Mouse (Mus musculus) spleen, adult 18-20 months (tissue): ENCODE measurements around the gene Tmc4.
"Not testable (repeated sequence)": the region's sequence is repeated elsewhere in the genome, so short reads cannot be mapped to it uniquely, and the experiment has no call there.

Experiments
- DNase-seq, 2 experiments: peaks; one replicate each; pipeline ENCODE4 v3.0.0; 2022; ENCODE audit warnings: mixed read lengths in 2 of 2

Gene Tmc4

DNA sequence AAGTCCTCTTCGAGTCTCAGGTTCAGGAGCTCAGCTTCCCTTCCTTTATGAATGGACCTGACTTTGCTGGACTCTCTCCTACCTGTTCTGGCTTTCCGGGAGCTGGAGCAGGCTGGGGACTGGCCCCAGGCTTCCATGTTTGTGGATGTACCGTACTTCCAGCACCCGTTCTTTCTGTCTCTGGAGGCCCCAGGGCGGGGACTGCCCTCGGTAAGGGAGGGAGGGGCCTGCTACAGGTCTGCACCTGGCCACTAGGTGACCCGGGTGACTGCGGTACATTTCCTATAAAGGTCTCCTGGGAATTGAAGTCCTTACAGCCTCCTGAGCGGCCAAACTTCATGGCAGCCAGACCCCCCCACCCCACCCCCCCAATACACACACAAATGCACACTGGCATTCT lies at the start of gene Tmc4:
Gene Tmc4 (minus strand): TSS at position 212 of the 400 bp plus-strand sequence.
- DNase-seq, result no peak

DNA sequence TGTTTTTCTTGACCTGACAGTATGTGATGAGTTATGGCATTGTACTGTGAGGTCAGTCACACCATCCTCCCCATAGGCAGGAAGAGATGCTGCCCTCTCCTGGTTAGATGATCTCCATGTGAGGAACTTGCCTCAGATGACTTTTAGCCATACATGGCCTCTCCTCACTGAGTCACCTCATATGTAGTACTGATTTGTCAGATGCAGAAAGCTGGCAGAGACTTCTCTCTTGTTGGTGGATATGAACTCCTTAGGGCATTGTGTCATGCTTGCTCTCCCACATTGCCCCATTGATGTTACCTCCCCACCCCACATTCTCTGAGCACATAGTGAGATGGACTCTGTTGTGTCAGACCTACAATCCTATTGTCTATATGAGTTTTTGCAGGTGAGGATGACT lies 48.1 kb upstream of the Tmc4 start:
- not testable (repeated sequence) for DNase-seq

DNA sequence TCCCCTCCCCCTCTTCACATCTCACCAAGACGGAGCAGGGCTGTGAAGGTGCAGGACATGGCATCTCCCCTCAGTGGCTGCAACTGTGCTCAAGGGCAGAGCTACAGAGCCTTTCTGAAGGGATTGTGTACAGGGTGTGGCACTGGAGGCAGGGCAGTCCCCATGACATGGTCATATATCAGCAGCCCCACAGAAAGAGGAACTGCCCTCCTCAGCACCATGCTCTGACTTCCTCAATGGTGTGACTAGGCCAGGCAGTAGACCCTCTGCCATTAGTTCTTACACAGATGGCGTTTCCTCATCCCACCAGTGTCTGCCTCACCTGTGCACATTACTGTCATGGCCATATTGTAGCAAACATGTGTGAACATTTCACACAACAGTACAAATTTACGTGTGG lies 42.9 kb upstream of the Tmc4 start, which contains the start of gene Pirb:
Gene Pirb (minus strand): TSS at position 124 of the 400 bp plus-strand sequence.
- DNase-seq, result peak in 1 of 2 experiments; percentile 22

DNA sequence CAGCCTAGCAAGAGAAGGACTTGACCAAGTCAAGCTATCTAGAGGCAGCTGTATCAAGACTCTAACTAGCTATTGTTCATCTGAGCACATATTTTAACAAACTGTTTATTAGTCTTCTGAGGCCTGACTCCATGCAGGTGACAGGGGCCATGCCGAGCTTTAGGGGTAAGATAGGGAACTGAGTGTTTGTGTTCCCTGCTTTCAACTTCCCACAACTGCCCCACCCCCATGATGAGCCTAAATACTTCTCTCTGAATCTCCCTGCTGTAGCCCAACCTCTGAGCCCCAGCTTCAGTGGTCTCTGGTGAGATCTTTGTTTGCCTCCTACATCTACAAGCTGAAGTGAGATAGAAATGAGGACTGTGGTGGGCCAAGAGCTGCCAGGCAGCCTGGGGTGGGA lies 37.9 kb upstream of the Tmc4 start:
- DNase-seq, result no peak

DNA sequence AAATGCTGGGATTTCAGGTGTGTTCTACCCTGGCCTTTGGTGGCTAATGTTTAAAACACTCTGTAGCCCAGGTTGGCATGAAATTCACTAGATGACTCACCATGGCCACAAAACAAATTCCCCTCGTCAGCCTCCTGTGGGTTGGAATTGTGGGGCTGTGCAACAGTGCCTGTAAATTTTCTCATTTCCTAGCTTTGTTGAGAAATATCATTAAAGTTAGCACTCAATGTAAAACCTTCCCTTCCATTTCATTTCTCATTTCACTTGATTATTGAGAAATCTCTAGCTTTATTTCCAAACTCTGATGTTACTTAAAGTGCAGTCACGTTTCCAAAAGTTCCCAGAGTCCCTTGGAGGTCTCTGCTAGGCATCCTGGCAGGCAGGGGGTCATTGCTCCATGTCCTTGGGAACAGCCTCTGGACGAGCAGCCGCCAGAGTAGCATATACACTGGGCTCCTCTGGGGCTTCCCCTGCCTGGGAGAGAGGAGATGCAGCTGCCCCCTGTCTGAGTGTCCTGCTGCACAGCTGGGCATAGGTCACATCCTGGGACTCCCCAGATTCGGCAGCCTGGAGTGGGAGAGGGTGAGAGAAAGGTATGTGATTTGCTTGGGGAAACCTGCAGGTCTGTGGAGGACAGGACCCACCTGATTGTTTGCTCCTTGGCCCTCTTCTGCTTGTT lies 35.0 kb upstream of the Tmc4 start:
- DNase-seq, result no peak

DNA sequence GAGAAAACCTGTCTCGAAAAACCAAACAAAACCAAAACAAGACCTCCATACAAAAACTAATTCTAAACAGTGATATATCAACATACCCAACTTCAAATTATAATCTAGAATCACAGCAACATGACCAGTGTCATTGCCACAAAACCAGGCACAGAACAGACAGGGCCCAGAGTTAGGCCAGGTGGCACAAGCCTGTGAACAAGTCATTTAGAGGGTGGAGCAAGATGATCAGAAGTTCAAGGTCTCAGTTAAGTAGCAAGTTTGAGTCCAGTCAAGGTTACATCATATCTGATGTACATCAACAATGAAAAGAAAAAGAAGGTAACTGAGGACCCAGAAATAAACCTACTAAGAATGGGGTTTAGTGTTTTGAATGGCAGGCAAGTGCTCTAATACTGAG lies 31.6 kb upstream of the Tmc4 start:
- no peak for DNase-seq

DNA sequence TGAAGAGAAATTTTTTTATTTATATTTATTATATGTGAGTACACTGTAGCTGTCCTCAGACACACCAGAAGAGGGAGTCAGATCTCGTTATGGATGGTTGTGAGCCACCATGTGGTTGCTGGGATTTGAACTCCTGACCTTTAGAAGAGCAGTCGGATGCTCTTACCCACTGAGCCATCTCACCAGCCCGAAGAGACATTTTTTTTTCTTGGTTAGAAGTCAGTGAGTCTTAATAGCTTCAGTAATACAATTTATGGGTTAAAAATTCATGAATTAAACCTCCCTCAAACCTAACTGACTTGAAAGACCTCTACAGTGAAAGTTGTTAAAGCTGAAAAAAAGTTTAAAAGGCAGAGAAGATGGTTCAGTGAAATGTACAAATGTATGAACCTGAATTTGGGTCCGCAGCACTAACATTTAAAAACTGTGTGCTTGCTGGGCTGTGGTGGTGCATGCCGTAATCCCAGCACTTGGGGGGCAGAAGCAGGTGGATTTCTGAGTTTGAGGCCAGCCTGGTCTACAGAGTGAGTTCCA lies 31.2 kb upstream of the Tmc4 start:
- DNase-seq, result not testable (repeated sequence)

DNA sequence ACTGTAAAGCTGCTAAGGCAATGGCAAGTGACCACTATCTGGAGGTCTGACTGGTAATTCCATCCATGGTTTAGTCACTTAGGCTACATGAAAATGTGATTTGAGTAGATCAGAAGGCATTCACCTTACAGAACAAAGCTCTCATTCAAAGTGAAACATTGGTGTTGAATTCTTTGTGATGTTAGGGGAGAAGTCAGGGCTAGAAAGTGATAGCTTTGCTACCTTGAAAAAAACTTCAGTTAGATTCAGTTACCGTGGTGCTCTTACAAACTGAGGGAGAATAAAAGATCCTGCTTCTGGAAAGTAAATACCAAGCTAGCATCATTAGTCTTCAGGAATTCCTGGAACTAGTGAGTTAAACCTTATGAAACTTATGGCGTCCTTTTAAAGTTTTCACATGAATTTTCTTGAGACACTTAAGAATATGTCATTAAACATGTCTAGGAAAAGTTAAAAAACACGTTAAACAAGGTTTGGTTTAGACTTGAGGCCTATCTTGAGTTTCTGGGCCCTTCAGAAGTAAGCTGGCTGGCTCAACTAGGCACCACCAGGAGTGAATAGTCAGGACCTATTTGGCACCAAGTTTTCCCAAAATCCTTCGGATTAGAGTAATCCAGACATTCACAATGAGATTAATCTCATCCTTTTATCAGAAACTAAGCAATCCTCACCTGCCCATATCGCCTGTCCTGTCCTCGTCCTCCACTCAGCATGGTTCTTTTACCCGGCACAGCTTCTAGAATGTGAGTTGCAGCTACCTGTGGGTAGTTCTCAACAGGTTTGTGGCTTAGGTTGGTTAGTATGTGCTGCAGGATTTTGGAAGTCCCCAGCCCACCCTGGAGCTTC lies 30.4 kb upstream of the Tmc4 start:
- DNase-seq, result no peak

DNA sequence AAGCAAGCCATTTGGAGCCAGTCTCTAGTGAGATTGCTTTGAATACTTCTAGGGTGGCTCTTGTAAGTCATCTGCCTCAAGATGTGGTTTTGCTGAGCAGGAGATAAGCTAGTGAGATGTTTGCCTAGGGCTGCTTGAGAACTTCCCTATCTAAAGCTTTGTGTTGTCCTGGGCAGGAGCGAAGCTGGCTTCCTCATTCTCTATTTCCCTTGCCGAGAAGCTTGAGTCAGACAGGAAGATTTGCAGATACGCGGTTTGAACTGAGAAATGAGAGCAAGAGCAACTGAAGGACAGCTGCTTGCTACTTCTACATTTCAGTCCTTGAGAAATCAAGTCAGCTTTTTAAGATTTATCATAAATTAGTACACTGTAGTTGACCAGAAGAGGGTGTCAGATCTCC lies 29.7 kb upstream of the Tmc4 start:
- DNase-seq, result no peak

DNA sequence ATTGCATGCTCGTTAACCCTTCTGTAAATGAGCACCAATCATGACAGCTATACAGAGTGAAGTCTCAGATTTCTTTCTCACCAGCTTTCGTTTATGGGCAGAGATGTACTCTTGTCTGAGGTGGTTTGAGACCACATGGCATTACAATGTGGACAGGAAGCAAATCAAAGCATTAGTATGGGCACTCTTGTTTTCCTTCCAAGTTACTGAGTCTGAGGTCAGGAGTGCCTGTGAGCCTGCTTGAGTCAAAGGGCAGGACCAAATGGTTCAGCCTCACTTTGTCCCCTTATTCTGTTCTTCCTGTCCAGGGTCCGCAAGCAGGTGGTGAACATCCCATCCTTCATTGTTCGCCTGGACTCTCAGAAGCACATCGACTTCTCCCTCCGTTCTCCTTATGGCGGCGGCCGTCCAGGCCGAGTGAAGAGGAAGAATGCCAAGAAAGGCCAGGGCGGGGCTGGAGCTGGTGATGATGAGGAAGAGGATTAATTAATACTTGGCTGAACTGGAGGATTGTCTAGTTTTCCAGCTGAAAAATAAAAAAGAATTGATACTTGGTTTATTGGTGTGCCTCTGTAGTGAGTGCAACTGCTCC lies 29.1 kb upstream of the Tmc4 start:
- DNase-seq, result no peak

DNA sequence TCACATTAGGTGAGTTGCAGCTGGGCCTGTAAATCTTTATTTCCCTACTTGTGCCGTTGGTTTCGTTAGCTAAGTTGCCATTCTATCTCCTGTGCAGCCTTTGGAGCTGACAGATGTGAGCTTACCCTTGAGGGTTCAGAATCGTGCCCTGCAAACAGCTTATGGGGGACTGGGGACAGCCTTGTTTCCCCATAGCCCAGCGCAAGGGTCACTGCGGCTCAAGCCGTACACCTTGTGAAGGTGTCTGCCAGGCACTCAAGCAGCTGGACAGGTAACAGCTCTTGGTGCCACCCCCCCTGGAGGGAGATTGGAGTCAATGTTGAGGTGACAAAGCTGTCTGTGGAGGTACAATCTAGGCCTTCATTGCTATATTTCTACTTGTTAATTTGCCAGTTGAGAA lies 28.6 kb upstream of the Tmc4 start:
- no peak for DNase-seq

DNA sequence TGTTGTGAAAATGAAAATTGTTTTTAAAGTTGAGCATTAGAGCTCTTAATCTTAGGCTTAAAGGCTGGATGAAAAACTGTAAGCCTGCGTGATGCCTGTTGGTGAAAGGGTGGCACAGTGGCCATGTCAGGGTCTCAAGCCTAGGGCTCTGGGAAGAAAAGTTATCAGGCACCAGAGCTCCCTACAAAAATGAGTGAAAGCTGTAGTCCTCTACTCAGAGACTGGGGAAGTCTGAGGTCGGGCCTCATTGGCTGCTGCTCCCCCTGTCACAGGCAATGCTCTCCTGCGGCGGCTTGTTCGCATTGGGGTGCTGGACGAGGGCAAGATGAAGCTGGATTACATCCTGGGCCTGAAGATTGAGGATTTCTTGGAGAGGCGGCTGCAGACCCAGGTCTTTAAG lies 28.1 kb upstream of the Tmc4 start:
- DNase-seq, result not testable (repeated sequence)

DNA sequence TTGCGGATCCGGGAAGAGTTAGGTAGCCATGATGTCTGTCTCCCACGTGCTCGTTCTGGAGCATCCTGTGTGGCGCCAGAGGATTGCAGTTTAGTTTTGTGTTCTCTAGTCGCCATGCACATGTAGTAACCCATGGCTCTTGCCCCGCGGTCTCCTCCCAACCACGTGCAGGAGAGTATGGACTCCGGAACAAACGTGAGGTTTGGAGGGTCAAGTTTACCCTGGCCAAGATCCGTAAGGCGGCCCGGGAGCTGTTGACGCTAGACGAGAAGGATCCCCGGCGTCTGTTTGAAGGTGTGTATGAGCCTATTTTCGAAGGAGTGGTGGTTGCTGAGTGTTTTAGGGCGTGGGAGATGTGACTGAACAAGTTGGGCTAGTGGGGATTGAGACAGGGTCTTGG lies 27.1 kb upstream of the Tmc4 start:
- no peak for DNase-seq

DNA sequence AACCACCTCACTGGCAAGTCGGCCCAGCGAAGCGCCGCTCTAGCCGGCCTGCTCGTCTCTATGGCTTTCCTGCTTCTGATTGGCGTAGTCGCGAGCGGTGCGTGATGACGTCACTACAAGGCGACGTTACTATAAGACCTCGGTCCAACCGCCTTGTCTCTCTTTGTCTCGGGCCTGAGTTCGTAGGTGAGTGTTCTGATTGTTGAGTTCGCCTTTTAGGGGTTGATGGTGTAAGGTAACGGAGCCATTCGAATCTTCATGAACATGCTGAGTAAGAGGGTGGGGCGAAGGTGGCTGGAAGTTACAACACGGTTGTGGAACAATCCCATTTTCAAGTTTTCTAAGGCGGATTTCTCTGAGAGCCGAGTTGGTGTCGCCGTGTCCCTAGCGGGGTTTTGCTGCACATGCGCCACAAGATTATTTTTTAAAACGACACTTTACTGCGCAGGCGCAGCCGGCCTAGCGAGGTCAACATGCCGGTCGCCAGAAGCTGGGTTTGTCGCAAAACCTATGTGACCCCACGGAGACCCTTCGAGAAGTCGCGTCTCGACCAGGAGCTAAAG lies 26.6 kb upstream of the Tmc4 start, which contains the start of gene Rps9:
Gene Rps9 (plus strand): TSS at position 115 of the 563 bp plus-strand sequence.
- peak; percentile 89 to 93 for DNase-seq

DNA sequence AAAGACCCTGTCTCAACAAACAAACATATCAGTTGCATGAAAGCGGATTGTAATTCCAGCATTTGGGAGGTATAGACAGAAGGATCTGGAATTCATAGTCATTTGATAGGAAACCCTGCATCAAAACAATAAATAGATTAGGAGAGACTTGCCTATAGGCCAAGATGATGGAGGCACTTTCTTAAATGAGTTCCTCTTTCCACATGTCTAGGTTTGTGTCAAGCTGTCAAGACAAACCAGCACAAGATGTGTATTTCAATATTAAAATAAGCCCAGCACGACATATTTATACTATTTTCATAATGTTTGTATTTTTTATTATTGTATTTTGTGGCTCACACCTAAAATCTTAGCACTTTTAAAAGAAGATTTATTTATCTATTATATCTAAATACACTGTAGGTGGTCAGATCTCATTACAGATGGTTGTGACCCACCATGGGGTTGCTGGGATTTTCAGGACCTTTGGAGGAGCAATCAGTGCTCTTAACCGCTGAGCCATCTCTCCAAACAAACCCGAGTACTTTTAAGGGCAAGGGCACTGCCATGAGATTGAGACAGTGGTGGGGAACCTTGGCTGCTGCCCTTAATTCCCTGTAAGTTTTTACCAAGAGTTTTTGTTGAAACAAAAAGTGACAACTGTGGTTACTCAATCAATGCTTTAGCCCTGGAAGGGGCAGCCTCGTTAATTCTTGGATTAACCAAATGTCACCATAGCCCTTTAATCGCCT lies 26.0 kb upstream of the Tmc4 start:
- no peak for DNase-seq

DNA sequence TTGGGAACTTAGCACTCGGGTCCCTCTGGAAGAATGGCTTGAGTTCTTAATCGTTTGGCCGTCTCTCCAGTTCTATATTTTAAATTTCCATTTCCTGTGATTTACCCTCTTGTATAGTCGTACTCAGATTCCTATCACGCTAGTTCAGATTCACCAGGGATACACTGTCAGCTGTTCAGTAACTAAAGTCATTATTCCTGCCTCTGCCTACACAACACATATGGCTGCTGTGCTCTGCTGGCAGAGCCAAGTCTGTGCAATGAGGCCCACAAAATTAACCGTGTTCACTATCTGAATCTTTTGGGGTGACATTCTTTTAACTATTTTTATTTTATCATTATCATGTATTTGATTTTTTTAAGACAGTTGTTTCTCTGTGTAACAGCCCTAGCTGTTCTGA lies 21.1 kb upstream of the Tmc4 start:
- no peak for DNase-seq

DNA sequence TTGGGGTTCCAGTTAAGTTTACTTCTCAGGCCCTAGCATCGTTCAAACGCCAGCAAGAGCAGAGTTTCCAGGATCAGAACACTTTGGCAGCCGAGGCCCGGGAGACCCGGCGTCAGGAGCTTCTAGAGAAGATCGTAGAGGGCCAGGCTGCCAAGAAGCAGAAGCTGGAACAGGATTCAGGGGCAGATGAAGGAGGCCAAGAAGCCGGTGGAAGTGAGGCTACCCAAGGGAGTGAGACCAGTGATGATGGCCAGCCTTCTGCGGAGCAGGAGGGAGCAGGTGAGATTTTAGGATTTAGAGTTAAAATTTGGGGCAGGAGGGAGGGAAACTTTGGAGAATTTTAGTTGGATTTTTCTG lies 17.6 kb upstream of the Tmc4 start:
- not testable (repeated sequence) for DNase-seq

DNA sequence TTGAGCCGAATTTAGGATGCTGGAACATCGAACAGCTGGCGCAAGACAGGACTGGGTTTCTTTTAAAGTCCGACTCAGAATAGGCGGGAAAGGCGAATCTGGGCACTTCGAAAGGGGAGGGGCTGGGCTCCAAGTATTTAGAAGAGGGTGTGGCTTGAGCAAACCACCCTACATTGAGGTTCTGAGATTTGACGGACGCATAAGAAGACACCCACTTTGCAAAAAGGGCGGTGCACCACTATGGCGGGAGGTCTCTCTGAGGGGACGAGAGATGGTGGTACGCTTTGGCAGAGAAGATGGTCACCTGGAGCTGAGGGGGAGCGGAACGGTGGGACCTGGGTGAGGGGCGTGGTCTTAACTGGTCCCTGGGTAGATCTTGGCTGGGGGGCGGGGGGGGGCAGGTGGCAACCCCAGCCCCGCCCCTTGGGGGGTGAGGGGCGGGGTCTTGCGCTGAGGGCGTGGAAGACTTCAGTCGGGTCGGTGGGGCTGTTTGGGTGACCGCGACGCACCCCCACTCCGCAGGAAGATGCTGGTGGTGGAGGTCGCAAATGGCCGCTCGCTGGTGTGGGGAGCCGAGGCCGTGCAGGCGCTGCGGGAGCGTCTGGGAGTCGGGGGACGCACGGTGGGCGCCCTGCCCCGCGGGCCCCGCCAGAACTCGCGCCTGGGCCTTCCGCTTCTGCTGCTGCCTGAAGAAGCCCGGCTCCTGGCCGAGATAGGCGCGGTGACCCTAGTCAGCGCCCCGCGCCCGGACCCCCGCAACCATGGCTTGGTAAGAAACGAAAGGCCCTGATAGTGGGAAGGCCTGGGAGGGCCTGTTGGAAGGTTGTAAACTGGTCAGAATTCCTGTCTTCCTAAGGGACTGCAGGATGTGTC lies 17.0 kb upstream of the Tmc4 start:
- DNase-seq, result peak; percentile 59 to 76

DNA sequence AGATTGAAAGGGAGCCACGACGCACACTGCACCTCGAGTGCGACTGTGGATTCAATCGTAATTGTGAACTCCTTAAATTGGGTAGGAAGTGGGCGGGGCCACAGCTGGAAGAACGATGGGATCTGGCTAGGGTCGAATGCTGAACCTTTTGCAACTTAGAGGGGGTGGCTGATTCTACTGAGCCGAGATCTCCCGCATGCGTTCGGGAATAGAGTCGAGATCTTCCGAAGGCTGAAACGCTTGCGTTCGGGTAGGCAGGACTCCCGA lies 16.4 kb upstream of the Tmc4 start:
- no peak for DNase-seq

DNA sequence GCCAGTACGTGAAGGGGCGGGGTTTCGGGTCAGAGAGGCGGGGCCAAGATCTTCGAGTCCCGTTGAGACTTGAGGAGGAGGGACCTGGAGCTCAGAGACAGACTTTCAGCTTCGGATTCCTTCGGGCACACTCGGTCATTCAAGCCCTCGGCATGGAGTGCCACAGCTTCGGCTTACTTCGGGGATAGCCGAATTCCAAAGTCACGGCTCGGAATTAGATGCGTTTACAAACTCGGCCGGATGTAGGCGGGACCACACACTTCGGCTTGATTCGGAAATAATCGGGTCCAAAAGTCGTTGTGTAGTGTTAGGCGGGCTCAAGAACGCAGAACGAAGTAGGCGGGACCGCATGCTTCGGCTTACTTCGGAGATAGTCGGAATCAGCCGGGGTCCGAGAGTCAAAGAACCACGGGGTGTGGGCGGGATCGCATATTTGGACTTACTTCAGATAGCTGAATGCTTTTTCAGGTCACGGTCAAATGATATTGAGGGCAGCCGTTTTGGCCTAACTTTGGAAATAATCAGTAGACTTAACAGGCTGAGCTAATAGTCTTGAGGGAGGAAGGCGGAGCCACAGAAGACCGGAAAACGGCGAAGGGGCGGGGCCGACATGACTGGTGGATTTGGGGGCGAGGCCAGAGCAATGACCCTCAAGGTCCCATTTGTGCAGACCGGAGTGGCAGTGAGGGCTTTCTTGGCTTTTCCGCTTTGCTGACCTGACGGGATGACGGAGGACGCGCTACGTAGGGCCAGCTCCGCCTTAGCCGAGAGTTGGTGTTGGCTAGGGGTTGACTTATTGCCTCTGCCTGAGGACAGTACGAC lies 15.8 kb upstream of the Tmc4 start, which contains the start of gene Mboat7:
Gene Mboat7 (minus strand): TSS at position 537 of the 822 bp plus-strand sequence.
- peak; percentile 96 to 98 for DNase-seq
